Mouse (Mus musculus) WW6 (cell line): ENCODE measurements around the gene Ccdc74a.

Experiments used
- DNase-seq: peaks from one replicate; pipeline ENCODE4 v3.0.0-alpha.2; 2013; ENCODE audit warnings: low read depth, low spot score

The Ccdc74a gene

GRCm38 (mm10) chr16:17641301-17641700, 5.0 kb upstream of the Ccdc74a start:
- DNase-seq, result no peak

- DNase-seq, result no peak
Measured at GRCm38 (mm10) chr16:17642311-17642710, 4.0 kb upstream of the Ccdc74a start.

GRCm38 (mm10) chr16:17643437-17643990, 2.8 kb upstream of the Ccdc74a start:
- DNase-seq, result no peak

GRCm38 (mm10) chr16:17647156-17647555, 886 bp downstream of the Ccdc74a start:
- DNase-seq, result no peak

- no peak for DNase-seq
Measured at GRCm38 (mm10) chr16:17647566-17648340, 1.5 kb downstream of the Ccdc74a start.

DNA sequence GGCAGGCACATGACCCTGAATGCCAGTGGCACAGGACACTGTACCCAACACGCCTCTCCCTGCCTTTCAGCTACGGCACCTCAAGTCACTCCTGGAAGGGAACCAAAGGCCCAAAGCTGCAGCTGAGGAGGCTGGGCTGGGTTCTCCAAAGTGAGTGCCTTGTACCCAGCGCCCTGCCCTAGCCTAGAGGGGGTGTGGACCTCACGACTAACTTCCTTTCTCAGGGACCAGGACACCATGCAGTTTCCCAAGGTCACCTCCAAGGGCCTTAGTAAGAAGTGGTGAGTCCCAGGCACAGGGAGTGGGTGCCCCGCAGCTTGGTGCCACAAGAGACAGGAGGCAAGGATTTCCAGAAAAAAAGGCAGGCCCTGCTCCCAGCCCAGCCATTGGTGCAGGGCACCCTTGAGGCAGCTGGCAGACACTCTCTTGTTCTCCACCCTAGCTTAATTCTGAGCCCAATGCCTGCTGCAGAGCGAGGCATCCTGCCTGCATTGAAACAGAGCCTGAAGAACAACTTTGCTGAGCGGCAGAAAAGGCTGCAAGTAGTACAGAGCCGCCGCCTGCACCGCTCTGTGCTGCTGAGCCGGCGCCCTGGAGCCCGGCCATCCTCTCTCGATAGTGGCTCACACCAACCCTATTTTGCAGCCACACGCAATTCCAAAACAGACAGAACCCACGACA, 3.8 kb downstream of the Ccdc74a start:
- DNase-seq, result no peak

GRCm38 (mm10) chr16:17650711-17651110, 4.4 kb downstream of the Ccdc74a start:
- no peak for DNase-seq

DNA sequence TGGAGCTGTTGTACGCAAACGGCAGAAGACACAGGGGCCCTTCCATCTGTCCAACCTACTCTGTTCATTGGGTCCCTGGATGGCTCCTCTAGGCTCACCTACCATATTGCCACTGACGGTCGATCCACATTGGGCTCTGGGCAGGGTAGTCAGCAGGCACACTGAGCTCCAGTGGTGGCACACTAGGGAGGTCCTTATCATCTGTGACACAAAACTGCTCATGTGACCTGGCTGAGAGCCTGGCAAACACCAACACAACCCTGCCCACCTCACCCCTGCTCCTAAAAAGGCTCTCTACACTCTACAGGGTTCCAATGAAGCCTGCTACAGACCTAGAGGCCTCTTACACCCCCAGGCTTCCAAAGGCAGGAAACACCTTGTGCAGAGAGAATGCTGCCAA, 6.3 kb downstream of the Ccdc74a start:
- no peak for DNase-seq

GRCm38 (mm10) chr16:17653601-17654000, 7.3 kb downstream of the Ccdc74a start:
- no peak for DNase-seq

DNA sequence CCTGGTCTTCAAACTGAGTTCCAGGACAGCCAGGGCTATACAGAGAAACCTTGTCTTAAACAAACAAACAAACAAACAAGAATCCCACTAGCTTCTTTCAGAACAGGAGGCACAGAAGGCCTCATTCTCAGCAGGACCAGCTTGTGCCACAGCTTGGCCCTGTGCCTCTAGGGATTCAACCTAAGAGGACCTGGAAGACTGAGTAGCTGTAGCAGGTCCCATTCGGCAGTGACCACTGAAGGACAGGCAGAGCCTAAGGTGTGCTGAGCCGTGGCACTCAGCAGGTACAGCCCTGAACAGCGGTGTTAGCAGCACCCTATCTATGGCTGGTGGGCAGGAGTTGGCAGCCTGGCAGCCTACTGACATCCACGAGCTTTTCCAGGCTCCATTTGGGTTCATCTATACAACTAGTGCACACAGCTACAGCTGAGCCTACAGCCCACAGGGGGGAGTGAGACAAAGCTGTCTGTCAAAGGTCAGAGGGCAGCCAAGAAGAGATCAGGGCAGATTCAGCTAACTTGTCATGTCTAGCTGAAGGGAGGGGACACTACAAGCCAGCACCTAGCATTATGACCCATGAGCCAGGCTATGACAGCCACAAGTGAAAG, 8.0 kb downstream of the Ccdc74a start:
- no peak for DNase-seq

- DNase-seq, result no peak
Measured at GRCm38 (mm10) chr16:17656212-17656871, 10.1 kb downstream of the Ccdc74a start.

- DNase-seq, result no peak
Measured at GRCm38 (mm10) chr16:17665568-17665967, 19.3 kb downstream of the Ccdc74a start.

GRCm38 (mm10) chr16:17669886-17670285, 23.6 kb downstream of the Ccdc74a start:
- no peak for DNase-seq

- no peak for DNase-seq
Measured at GRCm38 (mm10) chr16:17694860-17695259, 48.6 kb downstream of the Ccdc74a start.
